Mouse (Mus musculus): ENCODE measurements around the gene Bco1. TPM values are rescaled to one million over a fixed set of nuclear protein-coding genes. Genes with fewer than 3 reads are reported as not detected.

Bco1 gene
- not detected for total RNA-seq (2021)

DNA sequence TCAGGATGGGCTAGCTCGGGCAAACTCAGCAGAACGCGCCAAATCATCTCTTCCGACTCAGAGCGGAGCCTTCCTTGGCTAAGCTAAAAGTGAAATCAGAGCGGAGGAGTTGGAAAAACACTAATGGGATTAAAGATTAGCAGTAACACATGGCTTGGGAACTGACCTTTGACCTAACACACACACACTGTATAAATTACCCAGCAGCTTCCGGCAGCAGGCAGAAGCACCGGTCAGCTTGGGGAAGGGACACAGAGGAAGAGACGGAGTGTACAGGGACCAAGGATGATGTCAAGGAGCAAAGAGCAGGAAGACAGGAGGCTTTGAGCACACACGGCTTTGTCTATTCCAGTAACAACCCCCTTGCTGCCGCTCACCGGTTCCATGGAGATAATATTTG lies at the start of gene Bco1:
Gene Bco1, plus strand, starts transcription at position 208 of the 400 bp plus-strand sequence.
- no peak for DNase-seq

- no peak for DNase-seq
Observed at GRCm38 (mm10) chr8:117049444-117049843, 46.2 kb upstream of the Bco1 start.

DNA sequence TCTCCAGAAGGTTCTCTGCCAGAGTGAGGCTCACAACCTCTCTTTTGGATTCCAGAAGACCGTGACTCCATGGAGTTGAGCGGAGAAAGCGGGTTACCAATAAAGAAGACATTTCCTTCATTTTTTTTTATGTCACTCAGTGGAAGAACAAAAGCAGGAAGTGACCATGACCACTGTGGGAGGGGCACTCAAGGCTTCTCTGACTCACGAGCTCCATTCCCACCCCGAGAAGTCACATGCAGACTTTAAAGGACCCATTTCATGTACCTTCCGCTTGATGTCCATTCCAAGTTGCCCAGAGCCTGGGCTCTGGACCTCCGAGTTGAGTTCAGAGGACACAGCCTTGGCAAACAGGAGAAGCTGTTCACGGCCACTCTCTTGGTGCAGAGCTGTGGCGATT lies 44.9 kb upstream of the Bco1 start:
- DNase-seq, result no peak

DNA sequence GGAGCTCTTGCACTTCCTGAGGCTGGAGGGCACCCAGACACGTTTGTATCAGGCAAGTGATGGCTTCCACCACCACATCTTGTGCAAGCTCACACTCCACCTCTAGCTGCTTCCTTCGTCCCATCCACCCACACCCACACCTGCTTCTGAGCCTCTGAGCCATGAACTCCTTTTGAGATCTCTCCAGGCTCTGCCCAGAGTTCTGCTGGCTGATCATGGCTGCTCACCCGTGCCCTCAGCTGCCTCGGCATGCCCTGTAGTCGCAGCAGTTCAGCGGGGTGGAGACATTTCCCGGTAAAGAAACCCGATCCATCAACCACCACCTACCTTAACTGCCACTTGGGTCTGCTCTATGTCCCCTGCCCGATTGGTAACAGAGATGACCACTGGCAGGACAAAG lies 44.3 kb upstream of the Bco1 start:
- DNase-seq, result no peak

- DNase-seq, result no peak
Observed at GRCm38 (mm10) chr8:117053135-117054079, 42.2 kb upstream of the Bco1 start.

- DNase-seq, result no peak
Observed at GRCm38 (mm10) chr8:117054146-117054545, 41.5 kb upstream of the Bco1 start.

- DNase-seq, result no peak
Observed at GRCm38 (mm10) chr8:117055097-117055496, 40.6 kb upstream of the Bco1 start.

GRCm38 (mm10) chr8:117059021-117059420 lies 36.6 kb upstream of the Bco1 start:
- no peak for DNase-seq

GRCm38 (mm10) chr8:117060306-117060705 lies 35.3 kb upstream of the Bco1 start:
- no peak for DNase-seq

GRCm38 (mm10) chr8:117061180-117061880 lies 34.3 kb upstream of the Bco1 start:
- no peak for DNase-seq

- no peak for DNase-seq
Observed at GRCm38 (mm10) chr8:117066955-117067354, 28.7 kb upstream of the Bco1 start.

DNA sequence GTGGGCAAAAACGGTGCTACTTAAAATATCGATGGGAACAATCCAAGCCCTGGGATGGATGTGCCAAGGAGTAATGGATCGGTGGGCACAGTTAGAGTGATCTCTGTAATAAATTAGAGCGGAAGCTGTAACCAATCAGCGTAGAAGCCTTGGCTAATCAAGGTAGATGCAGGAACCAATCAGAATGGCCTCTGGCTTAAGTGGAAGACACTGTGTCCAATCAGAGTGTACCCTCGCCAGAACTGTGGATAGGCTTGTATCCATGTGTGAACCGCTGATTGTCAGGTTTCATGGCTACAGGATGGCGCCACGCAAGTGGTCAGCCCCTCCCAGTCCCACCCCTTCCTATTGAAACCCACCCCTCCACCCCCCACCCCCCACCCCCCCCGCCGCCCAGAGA lies 28.3 kb upstream of the Bco1 start:
- no peak for DNase-seq

DNA sequence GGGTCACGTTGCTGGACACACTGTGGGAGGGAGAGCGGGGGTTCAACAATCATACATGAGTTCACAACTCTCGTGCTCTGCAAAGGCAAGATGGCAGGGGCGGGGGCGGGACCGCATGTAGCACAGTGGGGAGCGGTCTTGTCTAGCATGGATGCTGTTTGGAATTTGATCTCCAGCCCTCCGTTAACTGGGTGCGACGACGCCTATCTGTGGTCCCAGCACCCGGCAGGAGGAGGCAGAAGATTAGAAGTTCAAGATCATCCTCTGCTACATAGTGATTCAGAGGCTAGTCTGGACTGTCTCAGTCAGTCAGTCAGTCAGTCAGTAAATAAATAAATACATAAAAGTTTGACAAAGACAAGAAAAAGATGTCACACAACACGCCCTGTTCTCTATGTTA lies 27.4 kb upstream of the Bco1 start:
- no peak for DNase-seq

GRCm38 (mm10) chr8:117069708-117070107 lies 25.9 kb upstream of the Bco1 start:
- peak; percentile 32 for DNase-seq

DNA sequence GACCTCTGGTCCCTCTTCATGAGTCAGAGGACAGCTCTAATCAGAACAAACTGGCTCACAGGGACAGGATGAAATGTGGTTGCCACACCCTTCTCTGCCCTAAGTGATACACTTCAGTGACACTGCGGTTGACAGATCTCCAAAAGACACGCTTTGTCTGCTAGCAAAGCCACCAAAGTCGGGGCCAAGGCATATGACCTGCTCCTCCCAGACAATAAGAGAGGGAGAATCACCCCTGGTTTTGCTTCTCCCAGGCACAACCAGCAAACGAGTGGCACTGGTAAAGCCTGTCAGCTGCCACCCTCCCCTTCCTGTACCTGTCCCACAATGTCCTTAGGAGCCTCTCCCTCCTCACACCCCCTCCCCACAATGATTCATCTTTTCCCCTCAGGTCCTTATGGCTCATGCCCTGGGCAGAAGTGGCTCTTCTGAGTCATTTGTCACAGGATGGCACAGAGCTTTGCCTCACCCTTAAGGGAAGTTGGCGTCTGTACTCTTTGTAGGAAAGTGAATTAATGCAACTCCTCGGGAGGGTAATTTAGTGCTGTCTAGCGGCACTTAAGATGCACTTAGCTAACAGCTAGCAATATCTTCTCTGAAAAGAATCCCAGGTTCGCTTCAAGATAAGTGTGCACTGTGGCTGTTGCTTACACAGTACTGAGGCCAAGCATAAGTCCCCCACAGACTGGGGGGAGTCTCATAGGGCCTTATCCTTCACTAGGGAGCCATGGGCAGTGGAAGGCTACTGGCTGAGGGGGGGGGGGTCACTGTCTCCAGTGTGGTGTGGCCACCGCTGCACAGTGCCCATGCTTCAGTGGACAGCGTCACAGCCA lies 21.1 kb upstream of the Bco1 start:
- no peak for DNase-seq

DNA sequence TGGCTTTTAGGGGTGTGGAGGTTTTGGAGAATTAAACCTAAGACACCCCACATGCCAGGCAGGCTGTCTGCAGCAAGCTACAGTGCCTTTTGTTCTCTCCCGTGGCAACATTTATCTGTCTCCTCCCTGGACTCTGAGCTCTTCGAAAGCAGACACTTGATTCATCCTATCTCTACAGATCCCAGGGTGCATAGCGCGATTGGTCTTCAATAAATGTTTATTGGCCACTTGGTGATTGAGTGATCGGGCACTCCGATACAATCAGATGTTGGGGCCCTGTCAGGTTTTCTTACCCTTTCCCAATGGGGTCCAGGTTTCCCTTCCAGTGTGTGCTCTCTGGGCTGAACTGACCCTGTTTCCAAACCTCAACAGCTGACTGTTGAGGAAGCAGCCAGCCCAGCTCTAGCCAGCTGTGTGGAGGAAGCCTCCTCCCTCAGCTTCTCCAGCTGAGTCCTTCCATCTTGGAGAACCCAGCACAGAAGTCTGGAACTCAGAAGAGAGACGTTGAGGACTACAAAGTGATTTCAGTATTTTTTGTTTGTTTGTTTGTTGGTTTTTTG lies 17.2 kb upstream of the Bco1 start:
- DNase-seq, result no peak

GRCm38 (mm10) chr8:117079652-117080051 lies 16.0 kb upstream of the Bco1 start:
- DNase-seq, result no peak

DNA sequence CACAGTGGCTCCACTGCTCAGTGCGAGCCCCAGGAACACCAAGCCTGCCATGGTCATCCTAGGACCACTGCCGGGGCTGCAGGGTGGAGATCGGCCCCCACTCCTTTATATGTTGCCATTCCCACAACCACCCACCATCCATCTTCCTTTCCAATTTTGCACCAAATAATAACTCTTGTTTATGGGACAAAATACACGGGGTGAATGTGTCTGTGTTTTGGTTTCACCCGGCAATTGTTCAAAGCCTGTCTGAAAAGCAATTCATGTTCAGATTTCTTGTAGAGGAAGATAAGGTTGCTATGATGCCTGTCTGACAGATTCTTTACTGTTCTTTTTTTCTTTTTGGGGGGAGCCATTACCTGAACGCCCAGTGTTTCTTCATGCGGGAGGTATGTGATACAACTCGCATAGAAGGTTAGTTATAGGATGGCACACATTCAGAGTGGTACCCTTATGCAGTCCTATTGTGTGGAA lies 13.2 kb upstream of the Bco1 start, which contains the start of gene Pkd1l2:
Gene Pkd1l2, minus strand, starts transcription at position 51 of the 474 bp plus-strand sequence.
- DNase-seq, result no peak

GRCm38 (mm10) chr8:117082947-117083559 lies 12.6 kb upstream of the Bco1 start:
- DNase-seq, result no peak

- peak; percentile 42 for DNase-seq
Observed at GRCm38 (mm10) chr8:117085521-117085920, 10.1 kb upstream of the Bco1 start.

GRCm38 (mm10) chr8:117087036-117087435 lies 8.6 kb upstream of the Bco1 start:
- DNase-seq, result no peak

DNA sequence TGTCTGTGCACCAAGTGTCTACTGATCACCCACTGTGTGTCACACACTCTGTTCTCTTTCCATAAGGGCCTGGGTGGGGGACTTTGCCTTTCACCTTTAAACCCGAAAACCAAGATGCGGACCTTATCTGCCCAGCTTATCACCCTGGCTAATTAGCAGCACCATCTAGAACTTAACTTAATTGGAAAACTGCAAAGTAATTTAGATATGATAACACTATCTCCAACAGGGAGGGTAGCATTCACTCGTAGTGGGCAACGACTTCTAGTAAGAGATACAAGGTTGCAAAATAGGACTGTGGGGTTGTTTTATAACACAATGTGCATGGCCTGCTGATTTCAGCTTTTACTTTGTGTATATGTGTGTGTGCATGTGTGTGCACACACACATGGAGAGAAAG lies 5.9 kb upstream of the Bco1 start:
- no peak for DNase-seq
